Mouse (Mus musculus) erythroblast, adult 5-6 weeks (primary cell): ENCODE measurements around the gene Mto1. TPM values are rescaled to one million over a fixed set of nuclear protein-coding genes. Genes with fewer than 3 reads are reported as not detected.
"Not testable (repeated sequence)": the region's sequence is repeated elsewhere in the genome, so short reads cannot be mapped to it uniquely, and the experiment has no call there.

Experiments used
- ATAC-seq: replicated peaks from 2 replicates; pipeline ENCODE4 v1.8.0; 2016; ENCODE audit warnings: moderate number of reproducible peaks, mild to moderate bottlenecking, moderate TSS enrichment, inconsistent platforms; ENCODE audit not compliant: poor library complexity, low FRiP score, severe bottlenecking
- total RNA-seq, 2 experiments: library from RNA; stranded (forward) in 1 of 2; stranded (reverse) in 1 of 2; fragments of 150-400 nt in 1 of 2; fragments of 200-764, 138-1000 nt in 1 of 2; gene quantifications; 2 replicates each; pipeline versions ENCODE4 v1.2.3 to v1.2.4; 2015 to 2017; ENCODE audit warnings: low replicate concordance in 2 of 2

The Mto1 gene
- total RNA-seq, 2 experiments from 2014 or later = 6.9 to 7.3 TPM

DNA sequence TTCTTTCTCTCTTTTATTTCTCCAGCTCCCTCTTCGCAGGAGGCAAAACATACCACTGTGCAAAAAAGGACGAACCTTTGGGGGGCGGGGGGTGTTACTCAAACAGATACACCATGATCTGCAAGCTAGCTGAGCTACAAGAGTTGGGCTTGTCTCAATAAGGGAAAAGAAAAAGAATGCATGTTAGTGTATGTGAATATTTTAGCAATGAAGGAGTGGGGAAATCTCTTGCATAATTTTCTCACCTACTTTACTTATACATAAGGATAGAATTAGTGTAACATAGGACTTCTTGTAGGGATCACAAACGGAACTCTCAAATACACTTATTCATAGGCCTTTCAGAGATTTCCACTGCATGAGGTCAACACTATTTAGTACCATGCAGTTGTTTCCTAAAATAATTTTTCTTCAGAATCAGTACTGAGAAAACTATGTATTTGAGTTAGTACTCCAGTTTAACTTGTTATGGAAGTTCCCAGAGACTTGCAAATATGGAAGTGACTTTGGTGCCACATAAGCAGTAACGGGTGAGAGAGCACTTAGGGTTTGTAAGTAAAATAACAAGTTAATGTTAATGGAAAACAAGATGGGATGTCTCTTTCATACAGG lies 26.9 kb downstream of the Mto1 start:
- ATAC-seq = no peak

DNA sequence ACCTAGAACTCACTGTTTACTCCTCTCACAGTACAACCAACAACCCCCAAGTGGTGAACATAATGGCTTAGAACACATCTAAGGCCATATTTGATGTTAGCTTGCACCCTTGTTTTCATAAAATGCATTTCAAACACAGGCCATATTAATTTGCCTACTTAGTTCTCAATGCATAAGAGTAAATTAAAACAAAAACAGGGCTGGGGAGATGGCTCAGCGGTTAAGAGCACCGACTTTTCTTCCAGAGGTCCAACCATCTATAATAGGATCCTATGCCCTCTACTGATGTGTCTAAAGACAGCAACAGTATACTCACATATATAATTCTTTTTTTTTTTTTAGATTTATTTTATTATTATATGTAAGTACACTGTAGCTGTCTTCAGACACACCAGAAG lies 27.4 kb downstream of the Mto1 start:
- no peak for ATAC-seq

DNA sequence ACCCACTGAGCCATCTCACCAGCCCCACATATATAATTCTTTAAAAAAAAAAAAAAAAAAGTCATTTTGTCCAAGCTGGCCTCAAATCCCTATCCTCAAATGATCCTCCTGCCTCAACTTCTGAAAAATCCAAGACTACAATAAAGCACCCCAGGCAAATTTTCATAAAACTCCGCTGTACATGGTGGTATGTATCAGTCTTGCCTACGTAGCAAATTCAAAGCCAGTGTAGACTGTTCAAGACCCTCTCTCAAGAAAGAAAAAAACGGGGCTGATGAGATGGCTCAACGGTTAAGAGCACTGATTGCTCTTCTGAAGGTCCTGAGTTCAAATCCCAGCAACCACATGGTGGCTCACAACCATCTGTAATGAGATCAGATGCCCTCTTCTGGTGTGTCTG lies 27.9 kb downstream of the Mto1 start:
- ATAC-seq = no peak

- no peak for ATAC-seq
Measured at GRCm38 (mm10) chr9:78476531-78477020, 28.6 kb downstream of the Mto1 start.

GRCm38 (mm10) chr9:78477021-78477551 lies 29.1 kb downstream of the Mto1 start:
- ATAC-seq = 0 out of 2 replicates have a peak, but pooled peaks have one; percentile 37

DNA sequence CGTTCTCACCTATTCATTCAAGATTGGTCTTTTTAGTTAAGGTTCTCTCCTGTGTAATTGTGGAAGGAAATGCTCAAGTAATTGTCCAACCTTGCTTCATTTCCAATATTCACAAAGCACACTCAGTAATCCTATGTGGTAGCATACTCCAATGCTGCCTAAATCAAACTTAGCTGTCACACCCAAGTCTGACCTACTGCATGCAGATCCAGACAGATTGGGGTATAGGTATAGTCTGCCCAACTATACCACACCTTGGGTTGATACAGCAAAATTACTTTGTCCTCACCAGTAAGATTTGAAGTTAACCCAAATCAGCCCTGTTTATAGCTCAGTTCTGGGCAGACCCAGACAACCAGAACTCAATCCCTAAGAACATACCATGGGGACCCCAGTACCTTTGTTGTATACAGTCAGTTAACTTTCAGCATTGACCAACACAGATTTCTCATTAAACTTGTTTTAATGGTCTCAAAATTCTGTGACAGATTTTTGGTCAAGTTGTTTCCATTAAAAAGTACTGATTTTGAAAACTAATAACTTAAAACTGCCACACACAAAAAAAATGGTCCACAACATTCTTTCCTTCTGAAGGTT lies 30.1 kb downstream of the Mto1 start:
- ATAC-seq = not testable (repeated sequence)

DNA sequence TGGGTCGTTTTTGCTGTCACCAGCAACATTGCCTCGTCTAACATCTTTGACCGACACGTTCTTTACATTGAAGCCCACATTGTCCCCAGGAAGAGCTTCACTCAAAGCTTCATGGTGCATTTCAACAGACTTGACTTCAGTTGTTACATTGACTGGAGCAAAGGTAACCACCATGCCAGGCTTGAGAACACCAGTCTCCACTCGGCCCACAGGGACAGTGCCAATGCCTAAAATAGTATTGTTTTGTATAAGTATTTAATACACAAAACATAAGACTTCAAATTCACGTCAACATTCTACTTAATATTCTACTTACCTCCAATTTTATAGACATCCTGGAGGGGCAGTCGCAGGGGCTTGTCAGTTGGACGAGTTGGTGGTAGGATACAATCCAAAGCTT lies 31.3 kb downstream of the Mto1 start:
- ATAC-seq = not testable (repeated sequence)

GRCm38 (mm10) chr9:78480227-78480626 lies 32.2 kb downstream of the Mto1 start:
- ATAC-seq = not testable (repeated sequence)

- ATAC-seq = peak; percentile 86
Measured at GRCm38 (mm10) chr9:78480706-78481358, 32.8 kb downstream of the Mto1 start.

GRCm38 (mm10) chr9:78481423-78482331 lies 33.7 kb downstream of the Mto1 start:
- ATAC-seq = peak; percentile 72

GRCm38 (mm10) chr9:78482386-78482785 lies 34.4 kb downstream of the Mto1 start:
- no peak for ATAC-seq

DNA sequence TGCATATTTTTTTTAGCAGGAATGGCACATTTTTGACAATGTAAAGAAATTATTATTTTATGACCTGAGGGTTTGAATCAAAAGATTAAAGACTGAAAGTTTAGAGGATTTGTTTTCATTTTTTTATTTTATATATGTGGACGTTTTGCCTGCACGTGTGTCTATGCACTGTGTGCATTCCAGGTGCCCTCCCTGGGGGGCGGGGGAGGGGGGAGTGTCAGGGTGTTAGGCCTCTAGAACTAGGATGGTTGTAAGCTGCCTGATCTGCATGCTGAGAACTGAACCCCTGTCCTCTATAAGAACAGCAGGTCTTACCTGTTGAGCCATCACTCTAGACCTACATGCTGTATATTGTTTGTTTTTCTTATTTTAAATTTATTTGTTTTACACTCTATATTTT lies 36.7 kb downstream of the Mto1 start:
- no peak for ATAC-seq

GRCm38 (mm10) chr9:78488021-78488420 lies 40.0 kb downstream of the Mto1 start:
- not testable (repeated sequence) for ATAC-seq

DNA sequence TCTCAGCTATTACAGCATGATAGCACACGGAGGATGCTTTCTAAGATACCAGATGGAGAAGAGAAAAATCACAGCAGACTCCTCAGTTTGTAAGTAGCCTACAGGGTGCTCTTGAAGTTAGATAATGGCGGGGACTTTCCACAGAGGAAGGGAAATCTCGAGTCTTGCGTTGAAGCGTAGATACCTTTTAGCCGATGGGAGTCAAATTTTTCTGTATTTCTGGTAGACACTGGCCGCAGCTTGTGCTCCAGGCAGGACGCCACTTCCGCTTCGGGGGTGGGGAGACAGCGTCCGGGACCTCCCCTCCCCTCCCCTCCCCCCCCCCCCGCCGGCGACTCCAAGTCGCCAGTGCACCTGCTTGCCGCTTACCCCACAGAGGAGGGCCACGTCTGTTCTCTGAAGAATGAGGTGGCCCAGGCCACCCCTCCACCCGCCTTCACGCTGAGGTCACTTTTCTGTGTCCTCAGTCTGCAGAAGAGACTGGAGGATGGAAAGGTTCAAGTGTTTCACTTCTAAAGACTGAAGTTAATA lies 40.9 kb downstream of the Mto1 start, which contains the start of gene Eef1a1:
TSS of gene Eef1a1 (minus strand) at position 262 of the 531 bp plus-strand sequence.
- ATAC-seq = no peak

- no peak for ATAC-seq
Measured at GRCm38 (mm10) chr9:78491169-78491568, 43.2 kb downstream of the Mto1 start.

- ATAC-seq = no peak
Measured at GRCm38 (mm10) chr9:78492254-78492653, 44.2 kb downstream of the Mto1 start.

GRCm38 (mm10) chr9:78493171-78493570 lies 45.2 kb downstream of the Mto1 start:
- ATAC-seq = no peak

DNA sequence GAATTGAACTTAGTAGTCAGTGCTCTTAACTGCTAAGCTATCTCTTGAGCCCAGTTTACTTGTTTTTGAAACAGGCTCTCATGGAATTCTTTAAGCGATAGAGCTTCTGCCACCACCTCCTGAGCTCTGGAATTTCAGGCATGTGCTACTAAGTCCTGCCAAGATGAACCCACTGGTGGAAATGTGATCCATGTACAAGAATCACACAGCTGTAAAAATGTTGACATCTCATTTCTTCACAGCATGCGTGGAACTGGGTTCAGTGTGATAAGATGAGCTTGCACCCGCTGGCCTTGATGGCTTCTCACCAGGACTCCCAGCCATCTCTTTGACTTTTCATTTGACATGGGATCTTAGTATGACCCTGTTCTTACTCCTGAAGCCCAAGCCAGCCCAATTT lies 52.4 kb downstream of the Mto1 start:
- no peak for ATAC-seq

DNA sequence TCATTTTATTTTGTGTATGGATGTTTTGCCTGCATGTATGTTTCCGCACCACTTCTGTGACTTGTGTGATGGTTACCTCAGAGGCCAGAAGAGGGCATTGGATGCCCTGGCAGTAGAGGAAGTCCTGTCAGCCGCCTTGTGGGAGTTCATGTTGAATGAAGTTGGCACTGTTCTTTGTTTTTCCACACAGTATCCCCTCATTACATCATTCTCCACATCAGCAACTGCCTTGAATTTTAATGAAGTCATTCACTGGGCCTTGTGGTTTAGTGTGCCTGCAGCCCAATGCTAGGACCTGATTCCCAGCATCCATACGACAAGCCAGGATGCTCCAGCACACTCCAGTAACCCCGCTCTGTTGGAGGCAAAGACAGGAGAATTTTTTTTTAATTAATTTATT lies 53.3 kb downstream of the Mto1 start:
- no peak for ATAC-seq
